Mouse (Mus musculus): Measurements from ENCODE around the gene Gtf2ird1.

Gtf2ird1 gene

GRCm38 (mm10) chr5:134445208-134445831 is 11.2 kb downstream of the Gtf2ird1 start:
- DNase-seq (ENCODE audit: low spot score in 2 of 2): no peak

GRCm38 (mm10) chr5:134444473-134444872 is 12.0 kb downstream of the Gtf2ird1 start:
- no peak for DNase-seq (ENCODE audit: low spot score in 2 of 2)

GRCm38 (mm10) chr5:134442066-134442465 is 14.4 kb downstream of the Gtf2ird1 start:
- DNase-seq (ENCODE audit: low spot score in 2 of 2): no peak

GRCm38 (mm10) chr5:134441105-134441504 is 15.4 kb downstream of the Gtf2ird1 start:
- no peak for DNase-seq (ENCODE audit: low spot score in 2 of 2)

GRCm38 (mm10) chr5:134440098-134440497 is 16.4 kb downstream of the Gtf2ird1 start:
- DNase-seq (ENCODE audit: low spot score in 2 of 2): no peak

- no peak for DNase-seq (ENCODE audit: low spot score in 2 of 2)
Measured at GRCm38 (mm10) chr5:134439481-134439880, 17.0 kb downstream of the Gtf2ird1 start.

GRCm38 (mm10) chr5:134438676-134439425 is 17.7 kb downstream of the Gtf2ird1 start:
- no peak for DNase-seq (ENCODE audit: low spot score in 2 of 2)

GRCm38 (mm10) chr5:134437459-134437827 is 19.1 kb downstream of the Gtf2ird1 start:
- DNase-seq (ENCODE audit: low spot score in 2 of 2): no peak

GRCm38 (mm10) chr5:134436782-134437458 is 19.6 kb downstream of the Gtf2ird1 start:
- no peak for DNase-seq (ENCODE audit: low spot score in 2 of 2)

- DNase-seq (ENCODE audit: low spot score in 2 of 2): no peak
Measured at GRCm38 (mm10) chr5:134435836-134436331, 20.6 kb downstream of the Gtf2ird1 start.

GRCm38 (mm10) chr5:134433137-134433536 is 23.4 kb downstream of the Gtf2ird1 start:
- no peak for DNase-seq (ENCODE audit: low spot score in 2 of 2)

GRCm38 (mm10) chr5:134430087-134430486 is 26.4 kb downstream of the Gtf2ird1 start:
- DNase-seq (ENCODE audit: low spot score in 2 of 2): no peak

- DNase-seq (ENCODE audit: low spot score in 2 of 2): no peak
Measured at GRCm38 (mm10) chr5:134427664-134428063, 28.9 kb downstream of the Gtf2ird1 start.

GRCm38 (mm10) chr5:134425601-134426000 is 30.9 kb downstream of the Gtf2ird1 start:
- DNase-seq (ENCODE audit: low spot score in 2 of 2): no peak

- DNase-seq (ENCODE audit: low spot score in 2 of 2): no peak
Measured at GRCm38 (mm10) chr5:134423930-134424329, 32.6 kb downstream of the Gtf2ird1 start.

GRCm38 (mm10) chr5:134423372-134423771 is 33.1 kb downstream of the Gtf2ird1 start:
- DNase-seq (ENCODE audit: low spot score in 2 of 2): no peak

GRCm38 (mm10) chr5:134422265-134422925 is 34.1 kb downstream of the Gtf2ird1 start:
- DNase-seq (ENCODE audit: low spot score in 2 of 2): no peak

GRCm38 (mm10) chr5:134421061-134421460 is 35.5 kb downstream of the Gtf2ird1 start:
- DNase-seq (ENCODE audit: low spot score in 2 of 2): no peak

- no peak for DNase-seq (ENCODE audit: low spot score in 2 of 2)
Measured at GRCm38 (mm10) chr5:134419700-134420099, 36.8 kb downstream of the Gtf2ird1 start.

GRCm38 (mm10) chr5:134418315-134419074 is 38.0 kb downstream of the Gtf2ird1 start:
- DNase-seq (ENCODE audit: low spot score in 2 of 2): no peak

- DNase-seq (ENCODE audit: low spot score in 2 of 2): no peak
Measured at GRCm38 (mm10) chr5:134412341-134412740, 44.2 kb downstream of the Gtf2ird1 start.
